Comparison of ENCODE assay signal across 19 mouse cellular contexts in genomic region chr7:133139689-133140336, GRCm38 (mm10). TPM values are rescaled to one million over a fixed set of nuclear protein-coding genes. Genes with fewer than 3 reads are reported as not detected.
"Had no signal": no experiment of that assay in that cellular context is flagged by ENCODE, and none has a peak within 500 bp of the region (broad histone marks: within the 10 kb centered on the region; RNA-seq: fewer than 3 reads in every experiment).

No protein-coding gene starts in this region.

- H3K27ac ChIP-seq: liver, embryonic 12.5 days; liver, embryonic 14.5 days; midbrain, embryonic 10.5 days; midbrain, embryonic 12.5 days; neural tube, embryonic 12.5 days had no signal

- H3K4me3 ChIP-seq: liver, embryonic 12.5 days; midbrain, embryonic 10.5 days; midbrain, embryonic 12.5 days; myocyte; neural tube, embryonic 12.5 days had no signal

- DNase-seq: lung, adult 18-20 months; lung, embryonic 14.5 days; lung, postnatal 10 days; lung, postnatal 4 days; midbrain, embryonic 14.5 days; right cerebral cortex, postnatal 25 days; right cerebral cortex, postnatal 4 days; spleen, adult 18-20 months; thymus, adult 2 months; thymus, postnatal 25 days; thymus, postnatal 4 days had no signal

- H3K4me1 ChIP-seq: liver, embryonic 12.5 days; midbrain, embryonic 10.5 days; midbrain, embryonic 12.5 days; neural tube, embryonic 12.5 days had no signal

- H3K9ac ChIP-seq: liver, embryonic 12.5 days; liver, embryonic 14.5 days; lung, embryonic 14.5 days; midbrain, embryonic 12.5 days; neural tube, embryonic 12.5 days had no signal

- ATAC-seq: liver, embryonic 12.5 days; midbrain, embryonic 16.5 days had no signal

- H3K4me2 ChIP-seq: liver, embryonic 12.5 days; lung, embryonic 14.5 days; midbrain, embryonic 12.5 days; neural tube, embryonic 12.5 days had no signal

- H3K27me3 ChIP-seq: liver, embryonic 12.5 days; midbrain, embryonic 12.5 days; neural tube, embryonic 12.5 days had no signal

- H3K9me3 ChIP-seq: liver, embryonic 12.5 days; midbrain, embryonic 10.5 days; midbrain, embryonic 12.5 days; neural tube, embryonic 12.5 days had no signal

- H3K36me3 ChIP-seq: liver, embryonic 12.5 days; midbrain, embryonic 10.5 days; midbrain, embryonic 12.5 days; neural tube, embryonic 12.5 days had no signal

RNA-seq across cellular contexts. Expression of gene Fgfr2, which starts 16.7 kb away (rescaled TPM):
- total RNA-seq: megakaryocyte-erythroid progenitor cell, adult 5-6 weeks had no signal
